Mouse (Mus musculus): Measurements from ENCODE around the gene Sun3. TPM values are rescaled to one million over a fixed set of nuclear protein-coding genes. Genes with fewer than 3 reads are reported as not detected.
A peak's percentile ranks its signal among the peaks of the same experiment; 100 is the strongest.

Sun3 gene
- polyA plus RNA-seq, 1 experiment from 2014 or later, result 0.22 TPM

DNA sequence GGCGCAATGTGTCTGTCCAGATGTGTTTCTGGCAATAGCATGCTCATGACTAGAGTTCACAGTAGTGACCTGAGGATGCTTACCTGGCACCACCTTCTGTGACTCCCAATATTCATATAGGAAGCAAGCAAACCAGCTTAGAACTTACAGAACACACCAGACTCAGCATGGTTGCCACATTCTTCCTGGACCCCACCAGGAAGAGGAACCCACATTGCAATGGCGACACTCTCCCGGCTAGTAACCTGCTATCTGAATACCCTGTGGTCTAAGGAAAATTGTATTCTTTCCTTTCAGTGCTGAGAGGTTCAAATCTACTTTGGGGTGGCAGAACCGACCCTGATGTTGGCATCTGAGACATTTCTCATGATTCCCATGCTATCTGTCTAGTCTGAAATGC, 70.6 kb downstream of the Sun3 start:
- Histone ChIP-seq H3K27ac (no peak overlapping the region), H3K4me3 (replicated peaks) (no peak overlapping the region), H3K36me3 (no peaks in the 10 kb centered on the region), H3K9ac (no peak overlapping the region), H3K9me3 (no peaks in the 10 kb centered on the region), H3K27me3 (replicated peaks) (no peaks in the 10 kb centered on the region), H3K4me1 (no peaks in the 10 kb centered on the region), H3K4me2 (no peak overlapping the region)
- ATAC-seq (ENCODE audit: insufficient read depth, low FRiP score, low read depth), result no peak
- WGBS, result 80% methylated on average over 4 of the region's 4 CpGs

DNA sequence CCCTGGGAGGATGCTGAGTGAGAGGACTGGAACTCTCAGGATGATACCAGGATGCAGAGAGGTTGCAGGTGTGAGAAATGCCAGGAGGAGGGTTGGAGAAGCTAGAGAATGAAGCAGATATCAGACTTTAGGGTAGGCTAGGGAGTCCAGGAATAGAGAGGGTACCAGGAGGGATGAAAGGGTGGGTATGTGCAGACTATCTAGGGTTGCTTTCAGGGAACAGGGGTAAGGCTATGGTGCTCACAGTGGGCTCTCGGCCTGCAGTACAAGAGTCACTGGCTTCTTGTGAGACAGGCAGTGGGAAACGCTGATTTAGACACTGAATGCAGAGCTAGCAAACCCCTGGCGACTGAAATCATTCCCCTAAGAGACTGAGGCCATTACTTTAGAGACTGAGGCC, 75.6 kb downstream of the Sun3 start, which contains the start of gene Pkd1l1:
TSS of gene Pkd1l1 (minus strand) at position 101 of the 400 bp plus-strand sequence.
- Histone ChIP-seq H3K36me3 (no peaks in the 10 kb centered on the region), H3K4me2 (no peak within 1 kb of the TSS), H3K4me3 (replicated peaks) (no peak within 1 kb of the TSS), H3K27ac (no peak within 1 kb of the TSS), H3K27me3 (replicated peaks) (no peaks in the 10 kb centered on the region), H3K9me3 (no peaks in the 10 kb centered on the region), H3K9ac (no peak within 1 kb of the TSS), H3K4me1 (no peaks in the 10 kb centered on the region)
- ATAC-seq (ENCODE audit: insufficient read depth, low FRiP score, low read depth), result no peak
- 76% methylated on average over 3 of the region's 3 CpGs for WGBS

DNA sequence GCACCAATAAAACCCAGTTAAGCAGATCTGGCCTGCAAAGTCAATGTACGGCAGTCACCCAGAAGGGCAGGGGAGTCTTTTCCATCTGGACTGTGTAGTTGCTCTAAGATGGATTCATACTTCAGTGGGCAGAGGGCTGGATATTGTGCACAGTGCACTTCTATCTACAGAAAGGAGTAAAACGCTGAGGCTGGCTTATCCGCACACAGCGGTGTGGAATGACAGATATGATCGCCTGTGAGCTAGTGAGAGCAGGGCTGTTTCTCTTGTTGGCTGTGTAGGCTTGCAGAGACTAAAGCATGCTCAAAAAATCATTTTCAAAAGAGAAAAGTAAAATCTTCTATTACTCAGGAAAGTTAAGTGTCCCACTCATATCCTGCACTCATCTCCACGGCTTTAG, 76.7 kb downstream of the Sun3 start:
- Histone ChIP-seq H3K4me3 (replicated peaks) (no peak overlapping the region), H3K4me1 (no peaks in the 10 kb centered on the region), H3K9me3 (no peaks in the 10 kb centered on the region), H3K4me2 (no peak overlapping the region), H3K36me3 (no peaks in the 10 kb centered on the region), H3K27ac (no peak overlapping the region), H3K9ac (no peak overlapping the region), H3K27me3 (replicated peaks) (no peaks in the 10 kb centered on the region)
- ATAC-seq (ENCODE audit: insufficient read depth, low FRiP score, low read depth), result peak; percentile 71; the same call in 1 of the 2 replicates
- 71% methylated on average over 6 of the region's 6 CpGs for WGBS

DNA sequence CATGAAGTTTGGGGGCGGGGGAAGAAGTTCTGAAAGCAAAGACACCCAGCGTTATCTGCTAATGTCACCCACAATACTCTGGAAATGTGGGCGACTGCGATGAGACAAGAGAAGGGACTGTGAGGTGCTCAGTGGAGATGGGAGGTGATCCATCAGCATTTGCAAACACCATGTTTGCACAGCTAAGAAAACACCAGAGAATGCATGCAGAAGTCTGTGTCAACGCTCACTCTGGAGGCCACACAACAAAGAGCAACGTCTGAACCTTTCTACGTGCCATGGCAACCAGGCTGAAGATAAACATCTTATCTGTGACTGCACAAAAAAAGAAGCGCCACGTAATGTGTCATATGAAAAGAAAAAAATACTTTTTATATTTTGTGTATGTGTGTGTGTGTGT, 78.3 kb downstream of the Sun3 start:
- 53% methylated on average over 9 of the region's 9 CpGs for WGBS
- Histone ChIP-seq H3K27me3 (replicated peaks) (no peaks in the 10 kb centered on the region), H3K9ac (no peak overlapping the region), H3K4me1 (no peaks in the 10 kb centered on the region), H3K4me3 (replicated peaks) (no peak overlapping the region), H3K27ac (no peak overlapping the region), H3K4me2 (no peak overlapping the region), H3K36me3 (no peaks in the 10 kb centered on the region), H3K9me3 (no peaks in the 10 kb centered on the region)
- peak; percentile 65; the same call in 1 of the 2 replicates for ATAC-seq (ENCODE audit: insufficient read depth, low FRiP score, low read depth)

DNA sequence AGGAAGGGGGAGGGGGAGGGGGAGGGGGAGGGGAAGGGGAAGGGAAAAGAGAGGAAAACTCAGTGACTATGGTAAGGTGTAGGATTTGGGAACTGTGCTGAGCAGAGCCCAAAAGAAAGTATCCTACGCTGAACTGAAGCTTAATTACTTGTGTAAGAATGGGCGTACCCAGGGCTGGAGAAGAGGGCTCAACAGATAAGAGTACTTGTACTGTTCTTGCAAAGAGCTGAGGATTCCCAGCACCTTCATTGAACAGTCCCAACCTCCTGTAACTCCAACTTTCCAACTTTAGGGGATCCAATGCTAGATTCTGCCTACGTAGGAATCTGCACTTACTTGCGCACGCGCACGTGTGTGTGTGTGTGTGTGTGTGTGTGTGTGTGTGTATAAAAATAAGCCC, 80.7 kb downstream of the Sun3 start:
- Histone ChIP-seq H3K27ac (no peak overlapping the region), H3K27me3 (replicated peaks) (no peaks in the 10 kb centered on the region), H3K9ac (no peak overlapping the region), H3K4me2 (no peak overlapping the region), H3K4me1 (no peaks in the 10 kb centered on the region), H3K36me3 (no peaks in the 10 kb centered on the region), H3K4me3 (replicated peaks) (no peak overlapping the region), H3K9me3 (no peaks in the 10 kb centered on the region)
- 93% methylated on average over 7 of the region's 7 CpGs for WGBS
- ATAC-seq (ENCODE audit: insufficient read depth, low FRiP score, low read depth), result 0 out of 2 replicates have a peak, but pooled peaks have one; percentile 37

Other genes with a start within 250 kb of the Sun3 start
- 0.06 and 0.15 TPM in 2 replicates for gene Pkd1l1, start 75.7 kb downstream of the Sun3 start, polyA plus RNA-seq (2015; fragmentation: Nextera tagmentation; extraction: Ambion mirVana)
- 15.5 TPM in 2 replicates for gene Hus1, start 37.8 kb downstream of the Sun3 start, polyA plus RNA-seq (2015; fragmentation: Nextera tagmentation; extraction: Ambion mirVana)
- gene Gm11992, start 397 bp downstream of the Sun3 start, polyA plus RNA-seq (2015; fragmentation: Nextera tagmentation; extraction: Ambion mirVana), result 0.92 and 1.2 TPM in 2 replicates
- 10.0 and 10.5 TPM in 2 replicates for gene Upp1, start 69.1 kb upstream of the Sun3 start, polyA plus RNA-seq (2015; fragmentation: Nextera tagmentation; extraction: Ambion mirVana)
- 0.08 and 0.13 TPM in 2 replicates for gene Abca13, start 143.0 kb upstream of the Sun3 start, polyA plus RNA-seq (2015; fragmentation: Nextera tagmentation; extraction: Ambion mirVana)

Data from stomach, embryonic 15.5 days (tissue).